In genomic region chr15:88696055-88696454, GRCm38 (mm10) we compare ENCODE assay signal across 21 mouse cellular contexts.
"Had no signal": no experiment of that assay in that cellular context is flagged by ENCODE, and none has a peak within 500 bp of the region (broad histone marks: within the 10 kb centered on the region; RNA-seq: fewer than 3 reads in every experiment).

No protein-coding gene starts in this region.

- DNase-seq: heart, postnatal 10 days; heart, postnatal 14 days; heart, postnatal 36 days; heart, postnatal 4 days; kidney, adult 11 months; kidney, adult 18-20 months; kidney, adult 2 months; kidney, adult 8-10 months; kidney, adult 9 months; kidney, postnatal 10 days; kidney, postnatal 14 days; kidney, postnatal 36 days; kidney, postnatal 4 days; layer of hippocampus, adult 9-11 months; layer of hippocampus, postnatal 36 days had no signal

- ATAC-seq: hindbrain, embryonic 16.5 days; hindbrain, postnatal 0 days; inflammation-experienced regulatory T-cells, adult 6 months; intestine, embryonic 15.5 days; intestine, embryonic 16.5 days; intestine, postnatal 0 days had no signal
